Mouse (Mus musculus) liver, adult 2 months (tissue): ENCODE results near the gene Tmem82. TPM values are rescaled to one million over a fixed set of nuclear protein-coding genes. Genes with fewer than 3 reads are reported as not detected.

ENCODE experiments used
- DNase-seq: peaks from one replicate; pipeline ENCODE4 v3.0.0-alpha.2; 2011; ENCODE audit warnings: low read depth, low spot score; ENCODE audit errors: extremely low read depth
- H3K27ac ChIP-seq: fragments of 200-500 bp; replicated peaks from 2 replicates; pipeline ENCODE4 v1.5.1; 2012; ENCODE audit warnings: low read depth, mild to moderate bottlenecking, control low read depth, inconsistent platforms, low read length; ENCODE audit not compliant: insufficient read depth
- H3K27me3 ChIP-seq: fragments of 200-500 bp; 2 replicates; pipeline ENCODE4 v1.6.1; 2012; ENCODE audit warnings: mild to moderate bottlenecking, moderate library complexity, low read length, inconsistent platforms; ENCODE audit not compliant: control insufficient read depth, insufficient read depth
- H3K36me3 ChIP-seq: fragments of 200-500 bp; 2 replicates; pipeline ENCODE4 v1.6.1; 2012; ENCODE audit warnings: low read length, inconsistent platforms; ENCODE audit not compliant: control insufficient read depth, insufficient read depth
- H3K4me1 ChIP-seq: fragments of 200-500 bp; 2 replicates; pipeline ENCODE4 v1.6.1; 2011; ENCODE audit warnings: low read length; ENCODE audit not compliant: control insufficient read depth, insufficient read depth
- H3K4me3 ChIP-seq: fragments of 200-500 bp; 2 replicates; pipeline ENCODE4 v1.5.1; 2011; ENCODE audit warnings: low read depth, mild to moderate bottlenecking, control low read depth, low read length, moderate library complexity; ENCODE audit not compliant: insufficient read depth
- H3K79me2 ChIP-seq: fragments of 200-500 bp; 2 replicates; pipeline ENCODE4 v1.6.1; 2012; ENCODE audit warnings: inconsistent platforms, mild to moderate bottlenecking, low read length, moderate library complexity; ENCODE audit not compliant: control insufficient read depth, insufficient read depth
- H3K9ac ChIP-seq: fragments of 200-500 bp; 2 replicates; pipeline ENCODE4 v1.6.1; 2012; ENCODE audit warnings: low read depth, mild to moderate bottlenecking, control low read depth, inconsistent platforms, low read length
- CTCF ChIP-seq: fragments of 200-500 bp; IDR thresholded peaks from 2 replicates; pipeline ENCODE4 v1.5.1; 2011; ENCODE audit warnings: low read depth, low read length, control low read depth
- POLR2A ChIP-seq: fragments of 200-500 bp; IDR thresholded peaks from 2 replicates; pipeline ENCODE4 v1.6.1; 2011; ENCODE audit warnings: low read length, control low read depth; ENCODE audit not compliant: insufficient read depth; ENCODE audit errors: extremely low read depth
- WGBS: fragments of 180-500 bp; shearing (Covaris S2); methylation state at CpG from one replicate; pipeline ENCODE4 v1.1.7; 2018; 5-methylcytosine and 5-hydroxymethylcytosine counted together
- polyA plus RNA-seq: library from polyadenylated mRNA; depleted of rRNA; stranded (reverse); fragments of >200 nt; gene quantifications from 2 replicates; pipeline ENCODE4 v1.2.3, GENCODE M21; 2012; rRNA removed
- total RNA-seq: library from RNA; depleted of rRNA; stranded (reverse); fragments of >200 nt; gene quantifications from 2 replicates; pipeline ENCODE4 v1.2.3, GENCODE M21; 2014; rRNA removed

Gene Tmem82
- 9.3 and 12.6 TPM in 2 replicates for total RNA-seq
- polyA plus RNA-seq: 34.7 and 39.5 TPM in 2 replicates

DNA sequence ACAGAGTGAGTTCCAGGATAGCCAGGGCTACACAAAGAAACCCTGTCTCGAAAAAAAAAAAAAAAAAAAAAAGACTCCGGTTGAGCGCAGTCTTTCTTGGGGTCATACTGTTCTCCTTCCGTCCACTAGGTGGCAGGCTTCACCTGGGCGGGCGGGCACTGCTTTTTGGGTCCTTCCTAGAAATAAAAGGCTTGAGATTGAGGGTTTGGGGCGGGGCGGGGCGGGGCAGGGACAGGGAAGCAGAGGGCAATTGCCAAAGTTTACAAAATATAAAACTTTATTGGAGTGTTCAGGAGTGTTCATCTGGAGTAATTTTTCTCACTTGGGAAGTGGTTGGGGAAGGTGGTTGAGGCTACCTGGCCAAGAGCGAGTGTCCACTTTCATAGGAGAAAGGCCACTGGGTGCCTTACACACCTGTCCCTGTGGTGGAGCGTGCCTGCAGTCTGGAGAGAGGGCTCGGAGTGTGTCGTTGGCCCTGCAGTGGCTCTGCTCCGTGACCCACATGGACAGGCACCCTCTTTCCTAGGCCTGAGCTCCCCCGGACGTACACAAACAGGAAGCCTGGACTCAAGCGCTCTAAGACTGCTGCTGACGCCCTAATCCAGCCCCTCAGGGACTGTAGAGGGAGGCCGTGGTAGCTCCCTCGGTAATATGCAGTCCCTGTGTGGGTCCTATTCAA, at the start of gene Tmem82:
TSS of gene Tmem82 (minus strand) at position 69 of the 679 bp plus-strand sequence.
- Histone ChIP-seq H3K27me3 (no peaks in the 10 kb centered on the region), H3K4me3 (peak within 1 kb of the TSS; percentile 73), H3K27ac (peak within 1 kb of the TSS; percentile 83), H3K79me2 (peaks cover 4% of the 10 kb centered on the region; the same call in 1 of the 2 replicates), H3K9ac (peak within 1 kb of the TSS; percentile 83), H3K36me3 (0 out of 2 replicates have a peak, but pooled peaks cover 2% of the 10 kb centered on the region), H3K4me1 (peaks cover 16% of the 10 kb centered on the region)
- WGBS: 33% methylated on average over 20 of the region's 20 CpGs
- DNase-seq: peak; percentile 48
- no peak for TF ChIP-seq POLR2A
- peak; percentile 83 for TF ChIP-seq CTCF

DNA sequence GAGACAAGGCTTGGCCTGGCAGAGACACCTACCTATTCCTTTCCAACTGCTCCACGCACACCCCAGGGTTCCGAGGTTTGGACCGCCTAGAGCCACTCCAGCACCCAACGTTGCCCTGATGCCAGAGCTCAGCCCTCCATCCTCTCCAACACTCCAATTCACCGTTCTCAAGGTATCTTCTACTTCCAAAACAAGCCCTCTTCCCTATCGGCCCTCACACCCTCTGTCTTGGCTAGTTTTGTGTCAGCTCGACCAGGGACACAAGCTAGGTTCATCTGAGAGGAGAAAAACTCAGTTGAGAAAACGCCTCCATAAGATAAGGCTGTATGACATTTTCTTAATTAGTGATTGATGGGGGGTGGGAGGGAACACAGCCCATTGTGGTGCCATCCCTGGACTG, 46.4 kb upstream of the Tmem82 start, which contains the start of gene Plekhm2:
TSS of gene Plekhm2 (minus strand) at position 101 of the 400 bp plus-strand sequence.
- TF ChIP-seq POLR2A (no peak), CTCF (no peak)
- peak within 1 kb of the TSS; percentile 57 for H3K9ac ChIP-seq
- 89% methylated on average over 8 of the region's 8 CpGs for WGBS
- H3K27me3 ChIP-seq: no peaks in the 10 kb centered on the region
- no peak for DNase-seq
- 0 out of 2 replicates have a peak within 1 kb of the TSS, but pooled peaks have one; percentile 7 for H3K27ac ChIP-seq
- no peaks in the 10 kb centered on the region; the same call in 1 of the 2 replicates for H3K79me2 ChIP-seq
- peaks cover 10% of the 10 kb centered on the region for H3K4me1 ChIP-seq
- H3K4me3 ChIP-seq: peak within 1 kb of the TSS; percentile 60
- H3K36me3 ChIP-seq: no peaks in the 10 kb centered on the region

DNA sequence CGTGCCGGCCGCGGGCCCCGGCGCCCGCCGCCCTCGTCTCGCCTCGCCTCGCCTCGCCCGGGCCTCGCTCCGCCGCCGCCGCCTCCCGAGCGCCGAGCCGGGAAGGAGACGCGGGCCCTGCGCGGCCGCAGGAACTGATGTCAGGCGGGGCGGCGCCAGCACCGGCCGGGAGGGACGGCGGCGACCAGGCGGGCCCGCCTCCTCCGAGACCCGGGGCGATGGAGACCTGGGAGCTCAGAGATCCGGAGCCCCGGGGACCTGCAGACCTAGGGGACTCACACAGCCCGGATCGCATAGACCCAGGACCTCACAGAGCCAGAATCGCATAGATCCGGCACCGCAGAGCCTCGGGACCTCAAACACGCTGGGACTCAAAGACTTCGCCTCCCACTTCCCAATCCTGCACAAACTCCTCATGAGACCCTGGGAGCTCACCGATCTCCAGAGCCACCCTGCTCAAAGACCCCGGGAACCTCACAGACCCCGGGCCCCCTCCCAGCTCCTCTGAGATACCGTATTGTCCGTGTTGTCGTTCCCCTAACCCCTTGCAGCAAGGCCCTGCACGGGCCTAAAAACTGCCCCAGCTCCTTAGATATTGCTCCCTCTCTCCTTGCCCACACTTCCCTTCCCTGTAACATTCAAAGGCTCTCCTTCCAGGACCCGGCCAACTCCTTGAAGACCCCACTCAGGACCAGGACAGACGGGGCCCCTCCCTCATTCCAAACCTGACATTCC, 45.7 kb upstream of the Tmem82 start:
- Histone ChIP-seq H3K36me3 (no peaks in the 10 kb centered on the region), H3K4me1 (peaks cover 10% of the 10 kb centered on the region), H3K79me2 (no peaks in the 10 kb centered on the region; the same call in 1 of the 2 replicates), H3K27ac (0 out of 2 replicates have a peak overlapping the region, but pooled peaks have one; percentile 7), H3K4me3 (peak overlapping the region; percentile 60), H3K27me3 (no peaks in the 10 kb centered on the region), H3K9ac (peak overlapping the region; percentile 57)
- 3% methylated on average over 47 of the region's 60 CpGs for WGBS
- TF ChIP-seq CTCF: no peak
- TF ChIP-seq POLR2A: 0 out of 2 replicates have a peak, but pooled peaks have one; percentile 14
- DNase-seq: no peak

DNA sequence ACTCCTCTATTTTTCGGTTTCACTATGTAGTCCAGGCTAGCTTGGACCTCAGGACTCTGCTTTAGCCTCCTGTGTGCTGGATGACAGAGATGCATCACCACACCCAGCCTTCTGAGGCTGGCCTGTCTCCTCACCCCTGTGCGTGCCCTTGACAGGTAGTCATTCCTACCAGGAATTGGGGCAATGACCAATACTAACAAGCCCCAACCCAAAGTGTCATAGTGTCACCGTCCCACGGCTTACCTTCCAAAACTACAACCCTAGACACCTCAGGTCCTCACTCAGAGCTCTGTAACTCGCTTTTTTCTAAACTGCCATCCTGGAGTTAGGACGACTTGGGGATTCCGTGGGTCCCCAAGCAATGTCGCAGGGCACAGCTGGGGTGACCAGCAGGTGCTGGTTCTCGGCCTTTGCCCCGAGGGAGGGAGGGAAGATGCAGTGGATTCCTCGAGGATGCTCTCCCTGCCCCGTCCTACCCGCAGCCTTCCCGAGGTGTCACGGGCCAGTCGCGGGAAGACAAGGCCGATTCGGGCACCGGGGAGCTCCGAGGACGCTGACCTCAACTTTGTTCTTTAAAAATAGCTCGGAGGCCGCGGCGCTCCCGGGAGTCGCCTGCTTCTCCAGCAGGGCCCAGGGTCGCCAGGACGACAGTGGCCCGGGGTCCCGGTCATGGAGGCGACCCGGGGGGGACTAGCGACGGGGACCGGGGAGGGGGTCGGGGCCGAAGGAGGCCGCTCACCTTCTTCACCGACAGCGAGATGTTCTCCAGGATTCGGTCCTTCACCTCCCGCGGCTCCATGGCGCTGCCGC, 44.9 kb upstream of the Tmem82 start:
- H3K36me3 ChIP-seq: no peaks in the 10 kb centered on the region

DNA sequence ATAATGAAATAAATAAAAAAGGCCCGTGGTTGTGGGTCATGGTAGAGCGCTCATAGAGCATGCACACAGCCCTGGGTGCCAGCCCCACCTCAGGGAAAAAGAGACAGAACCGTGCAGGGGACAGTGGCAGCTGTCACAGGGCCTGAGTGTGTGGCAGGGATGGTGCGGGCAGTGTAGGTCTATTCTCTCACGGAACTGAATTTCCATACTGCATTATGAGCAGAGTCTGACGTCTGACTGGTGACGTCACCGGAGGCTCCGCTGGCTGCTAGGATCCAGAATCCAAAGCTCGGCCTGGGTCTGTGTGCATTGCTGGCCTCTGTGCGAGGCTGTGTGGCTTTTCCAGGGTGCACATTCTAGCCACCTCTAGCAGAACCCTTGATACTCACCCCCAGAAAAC, 42.5 kb upstream of the Tmem82 start:
- TF ChIP-seq POLR2A (no peak), CTCF (no peak)
- no peaks in the 10 kb centered on the region for H3K36me3 ChIP-seq
- peaks cover 20% of the 10 kb centered on the region for H3K4me1 ChIP-seq
- no peak overlapping the region for H3K4me3 ChIP-seq
- no peak overlapping the region for H3K9ac ChIP-seq
- no peak for DNase-seq
- peaks cover 13% of the 10 kb centered on the region; the same call in 1 of the 2 replicates for H3K79me2 ChIP-seq
- 99% methylated on average over 11 of the region's 11 CpGs for WGBS
- no peaks in the 10 kb centered on the region for H3K27me3 ChIP-seq
- no peak overlapping the region for H3K27ac ChIP-seq

More for the DNA sequence above, 44.9 kb upstream of the Tmem82 start:
- Histone ChIP-seq H3K4me3 (peak overlapping the region; percentile 60), H3K27ac (peak overlapping the region; percentile 39; the same call in 1 of the 2 replicates), H3K9ac (peak overlapping the region; percentile 57), H3K4me1 (peaks cover 10% of the 10 kb centered on the region), H3K27me3 (no peaks in the 10 kb centered on the region), H3K79me2 (peaks cover 6% of the 10 kb centered on the region; the same call in 1 of the 2 replicates)
- DNase-seq: no peak
- 1% methylated on average over 47 of the region's 47 CpGs for WGBS
- TF ChIP-seq CTCF: no peak
- TF ChIP-seq POLR2A: no peak
